Comparison of ENCODE assay signal across 20 mouse cellular contexts in the genomic region with DNA sequence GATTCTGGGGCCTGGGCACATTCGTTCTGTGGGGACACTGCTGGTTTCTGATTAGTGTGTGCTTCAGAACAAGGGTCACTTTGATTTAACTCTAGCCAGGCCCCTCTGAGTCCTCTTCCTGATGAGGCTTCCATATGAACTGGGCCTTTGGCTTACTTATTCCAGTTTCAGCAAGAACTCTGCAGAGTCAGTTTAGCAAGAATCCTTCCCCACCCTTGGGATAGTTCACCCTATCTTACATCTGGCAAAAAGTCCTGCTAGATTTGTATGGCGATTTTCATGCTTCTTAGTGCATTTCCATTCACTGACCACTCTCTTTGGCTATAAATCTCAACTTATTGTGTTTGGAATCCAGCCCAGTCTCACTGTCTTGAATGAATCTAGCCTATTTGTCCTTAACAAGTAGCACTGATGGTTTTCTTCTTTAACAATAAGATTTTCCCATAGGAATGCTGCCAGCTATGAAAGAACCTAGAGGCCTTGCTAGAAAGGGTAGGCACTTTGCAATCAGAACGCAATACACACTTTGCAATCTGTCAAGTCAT.
DNase-seq lines count a peak whose midpoint lies in the region; ATAC-seq and TF ChIP-seq lines count a peak whose summit lies in the region.
"Had no signal": no experiment of that assay in that cellular context is flagged by ENCODE, and none has a peak within 500 bp of the region (broad histone marks: within the 10 kb centered on the region; RNA-seq: fewer than 3 reads in every experiment).

No protein-coding gene starts in this region.

- no peak overlapping the region for H3K4me2 ChIP-seq in embryonic facial prominence, embryonic 14.5 days (ENCODE audit: low read depth, low read length)
- H3K4me2 ChIP-seq in kidney, embryonic 15.5 days = no peak overlapping the region
- no peak overlapping the region for H3K4me2 ChIP-seq in midbrain, postnatal 0 days (ENCODE audit: low read depth, low read length, poor library complexity, severe bottlenecking)
- no peak overlapping the region for H3K4me2 ChIP-seq in midbrain, embryonic 15.5 days
- H3K4me2 ChIP-seq: embryonic facial prominence, embryonic 13.5 days; limb, embryonic 15.5 days; liver, embryonic 15.5 days; midbrain, embryonic 13.5 days had no signal

- H3K36me3 ChIP-seq in embryonic facial prominence, embryonic 14.5 days (ENCODE audit: control insufficient read depth, insufficient read depth, low read length) = no peaks in the 10 kb centered on the region
- H3K36me3 ChIP-seq in embryonic facial prominence, embryonic 10.5 days (replicated peaks) = no peaks in the 10 kb centered on the region
- H3K36me3 ChIP-seq in kidney, embryonic 15.5 days = no peaks in the 10 kb centered on the region
- H3K36me3 ChIP-seq in midbrain, postnatal 0 days (ENCODE audit: insufficient read depth, low read length) = no peaks in the 10 kb centered on the region
- H3K36me3 ChIP-seq in midbrain, embryonic 15.5 days (replicated peaks) = no peaks in the 10 kb centered on the region
- H3K36me3 ChIP-seq: embryonic facial prominence, embryonic 13.5 days; heart, embryonic 10.5 days; limb, embryonic 15.5 days; liver, embryonic 15.5 days; midbrain, embryonic 13.5 days had no signal

- no peak overlapping the region for H3K27ac ChIP-seq in embryonic facial prominence, embryonic 14.5 days (replicated peaks; ENCODE audit: low read depth, low read length)
- no peak overlapping the region for H3K27ac ChIP-seq in embryonic facial prominence, embryonic 10.5 days (replicated peaks)
- peak overlapping the region; percentile 72 for H3K27ac ChIP-seq in kidney, embryonic 15.5 days
- no peak overlapping the region for H3K27ac ChIP-seq in midbrain, postnatal 0 days (ENCODE audit: low read depth, low read length)
- H3K27ac ChIP-seq in midbrain, embryonic 15.5 days = no peak overlapping the region
- H3K27ac ChIP-seq: embryonic facial prominence, embryonic 13.5 days; heart, embryonic 10.5 days; limb, embryonic 15.5 days; liver, embryonic 15.5 days; midbrain, embryonic 13.5 days had no signal

- no peaks in the 10 kb centered on the region for H3K27me3 ChIP-seq in embryonic facial prominence, embryonic 14.5 days (replicated peaks; ENCODE audit: control insufficient read depth, insufficient read depth, low read length)
- no peaks in the 10 kb centered on the region for H3K27me3 ChIP-seq in embryonic facial prominence, embryonic 10.5 days (replicated peaks; ENCODE audit: low read depth, poor library complexity, severe bottlenecking)
- H3K27me3 ChIP-seq in kidney, embryonic 15.5 days = no peaks in the 10 kb centered on the region
- no peaks in the 10 kb centered on the region for H3K27me3 ChIP-seq in midbrain, postnatal 0 days (ENCODE audit: insufficient read depth, low read length)
- H3K27me3 ChIP-seq in midbrain, embryonic 15.5 days (replicated peaks) = no peaks in the 10 kb centered on the region
- H3K27me3 ChIP-seq: CH12.LX; embryonic facial prominence, embryonic 13.5 days; limb, embryonic 15.5 days; liver, embryonic 15.5 days; midbrain, embryonic 13.5 days had no signal

- peak; percentile 45 for DNase-seq in embryonic facial prominence, embryonic 14.5 days (ENCODE audit: low spot score)
- DNase-seq in embryonic facial prominence, embryonic 10.5 days (ENCODE audit: low spot score) = no peak
- no peak for DNase-seq in kidney, adult 11 months
- DNase-seq in midbrain, postnatal 0 days (ENCODE audit: low spot score) = peak; percentile 28
- peak; percentile 6 for DNase-seq in kidney, postnatal 10 days
- DNase-seq in frontal cortex, postnatal 10 days (ENCODE audit: low spot score in 2 of 2) = no peak
- DNase-seq: cerebellum, adult 9-10 months; heart, postnatal 10 days; thymus, postnatal 36 days had no signal

- TF ChIP-seq CTCF in midbrain, postnatal 0 days (IDR thresholded peaks at IDR 0.05) = no peak

- no peak overlapping the region for H3K4me3 ChIP-seq in embryonic facial prominence, embryonic 14.5 days (ENCODE audit: low read depth, low read length)
- no peak overlapping the region for H3K4me3 ChIP-seq in embryonic facial prominence, embryonic 10.5 days
- H3K4me3 ChIP-seq in kidney, embryonic 15.5 days (replicated peaks) = no peak overlapping the region
- no peak overlapping the region for H3K4me3 ChIP-seq in midbrain, postnatal 0 days (ENCODE audit: low read depth, low read length)
- no peak overlapping the region for H3K4me3 ChIP-seq in midbrain, embryonic 15.5 days
- H3K4me3 ChIP-seq: embryonic facial prominence, embryonic 13.5 days; heart, embryonic 10.5 days; limb, embryonic 15.5 days; liver, embryonic 15.5 days; midbrain, embryonic 13.5 days; myocyte had no signal

- no peak overlapping the region for H3K9ac ChIP-seq in embryonic facial prominence, embryonic 14.5 days (ENCODE audit: low read depth, low read length)
- H3K9ac ChIP-seq in kidney, embryonic 15.5 days = no peak overlapping the region
- no peak overlapping the region for H3K9ac ChIP-seq in midbrain, postnatal 0 days (replicated peaks; ENCODE audit: low read length, poor library complexity, severe bottlenecking)
- H3K9ac ChIP-seq in midbrain, embryonic 15.5 days = no peak overlapping the region
- H3K9ac ChIP-seq: embryonic facial prominence, embryonic 13.5 days; limb, embryonic 15.5 days; liver, embryonic 15.5 days; midbrain, embryonic 13.5 days had no signal

- ATAC-seq in embryonic facial prominence, embryonic 14.5 days (ENCODE audit: low read depth) = no peak
- no peak for ATAC-seq in kidney, embryonic 15.5 days (replicated peaks; ENCODE audit: low FRiP score)
- ATAC-seq in midbrain, postnatal 0 days (ENCODE audit: low FRiP score) = no peak
- ATAC-seq in midbrain, embryonic 15.5 days (replicated peaks) = no peak
- ATAC-seq: forebrain, embryonic 16.5 days; inflammation-experienced regulatory T-cells, adult 6 months; midbrain, embryonic 13.5 days had no signal

- 72% methylated on average over 3 of the region's 3 CpGs for WGBS in embryonic facial prominence, embryonic 14.5 days
- 76% methylated on average over 3 of the region's 3 CpGs for WGBS in embryonic facial prominence, embryonic 10.5 days
- WGBS in kidney, embryonic 15.5 days = 47% methylated on average over 3 of the region's 3 CpGs
- 57% methylated on average over 3 of the region's 3 CpGs for WGBS in midbrain, postnatal 0 days
- WGBS in midbrain, embryonic 15.5 days = 60% methylated on average over 3 of the region's 3 CpGs

- no peaks in the 10 kb centered on the region for H3K9me3 ChIP-seq in embryonic facial prominence, embryonic 14.5 days (ENCODE audit: control insufficient read depth, low read length)
- H3K9me3 ChIP-seq in embryonic facial prominence, embryonic 10.5 days = no peaks in the 10 kb centered on the region
- no peaks in the 10 kb centered on the region for H3K9me3 ChIP-seq in kidney, embryonic 15.5 days (replicated peaks)
- H3K9me3 ChIP-seq in midbrain, postnatal 0 days (ENCODE audit: low read length) = no peaks in the 10 kb centered on the region
- no peaks in the 10 kb centered on the region for H3K9me3 ChIP-seq in midbrain, embryonic 15.5 days
- H3K9me3 ChIP-seq: embryonic facial prominence, embryonic 13.5 days; heart, embryonic 10.5 days; limb, embryonic 15.5 days; liver, embryonic 15.5 days; midbrain, embryonic 13.5 days had no signal

- no peaks in the 10 kb centered on the region for H3K4me1 ChIP-seq in embryonic facial prominence, embryonic 14.5 days (ENCODE audit: control insufficient read depth, insufficient read depth, low read length)
- H3K4me1 ChIP-seq in embryonic facial prominence, embryonic 10.5 days = no peaks in the 10 kb centered on the region
- H3K4me1 ChIP-seq in kidney, embryonic 15.5 days = peaks cover 4% of the 10 kb centered on the region; the same call in 1 of the 2 replicates
- H3K4me1 ChIP-seq in midbrain, postnatal 0 days (ENCODE audit: insufficient read depth, low read length) = no peaks in the 10 kb centered on the region
- no peaks in the 10 kb centered on the region for H3K4me1 ChIP-seq in midbrain, embryonic 15.5 days
- H3K4me1 ChIP-seq: embryonic facial prominence, embryonic 13.5 days; limb, embryonic 15.5 days; liver, embryonic 15.5 days had no signal

Comparison
In these comparisons a context has a peak if more than half of its experiments do, and no peak if none do; other contexts are left out.
1. DNase-seq: peak in embryonic facial prominence, embryonic 14.5 days (single experiment), midbrain, postnatal 0 days (single experiment) and kidney, postnatal 10 days (single experiment); none in embryonic facial prominence, embryonic 10.5 days (single experiment), kidney, adult 11 months (single experiment) and frontal cortex, postnatal 10 days (0 of 2).